Mouse (Mus musculus) ES-E14 (cell line): Measurements from ENCODE around the gene AI413582.

Experiments used
- CHD2 ChIP-seq: IDR thresholded peaks from 2 replicates; pipeline ENCODE4 v1.6.1; 2014; ENCODE audit warnings: mild to moderate bottlenecking, low read depth, low read length, inconsistent platforms
- HCFC1 ChIP-seq: IDR thresholded peaks from 2 replicates; pipeline ENCODE4 v1.6.1; 2012; ENCODE audit warnings: low read length, inconsistent platforms, borderline replicate concordance; ENCODE audit not compliant: insufficient read depth
- MAFK ChIP-seq: IDR thresholded peaks from 2 replicates; pipeline ENCODE4 v1.6.1; 2014; ENCODE audit warnings: mild to moderate bottlenecking, low read depth, low read length, inconsistent platforms; ENCODE audit not compliant: insufficient read depth
- ZNF384 ChIP-seq: IDR thresholded peaks from 2 replicates; pipeline ENCODE4 v1.6.1; 2012; ENCODE audit warnings: low read depth, low read length, inconsistent platforms

DNA sequence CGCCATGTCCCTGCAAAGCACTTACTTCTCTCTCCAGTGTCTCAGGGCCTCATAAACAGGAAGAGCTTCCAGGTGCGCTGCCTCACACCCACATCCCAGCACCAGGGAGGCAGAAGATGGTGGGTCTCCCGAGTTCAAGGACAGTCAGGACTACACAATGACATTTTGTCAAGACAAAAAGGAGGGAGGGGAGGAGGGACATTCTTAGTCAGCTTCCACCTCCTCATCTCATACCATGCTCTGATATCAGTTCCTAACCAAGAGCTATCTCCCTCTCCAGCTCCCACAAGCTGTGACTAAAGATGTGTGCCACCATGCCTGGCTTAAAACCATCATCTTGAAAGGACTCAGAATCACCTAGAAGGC lies 45.9 kb upstream of the AI413582 start:
- no peak for TF ChIP-seq MAFK
- no peak for TF ChIP-seq CHD2
- TF ChIP-seq HCFC1 = no peak
- TF ChIP-seq ZNF384 = no peak
